Mouse (Mus musculus) testis, adult 2 months (tissue): ENCODE data around the gene Ccdc92b.

Experiments used
- CTCF ChIP-seq: fragments of 200-500 bp; IDR thresholded peaks from 2 replicates; pipeline ENCODE4 v1.5.1; 2012; ENCODE audit warnings: low read depth, mild to moderate bottlenecking, inconsistent platforms, low read length, moderate library complexity; ENCODE audit not compliant: control insufficient read depth, insufficient read depth, insufficient replicate concordance
- POLR2A ChIP-seq: fragments of 200-500 bp; IDR thresholded peaks from 2 replicates; pipeline ENCODE4 v1.6.1; 2012; ENCODE audit warnings: low read depth, mild to moderate bottlenecking, inconsistent platforms, low read length, moderate library complexity; ENCODE audit not compliant: control insufficient read depth

GRCm38 (mm10) chr11:74574768-74575434 lies 44.5 kb upstream of the Ccdc92b start:
- TF ChIP-seq CTCF (no peak), POLR2A (no peak)
